Mouse (Mus musculus) c-Kit-positive CD71-positive TER-119-positive erythroid progenitor cells, embryonic 14.5 days (primary cell): ENCODE measurements at regions not wholly inside any gene's neighbourhood (a gene's known extent, or its start where the extent isn't known, plus 50 kb on each side); places are given as distances from the start of the nearest gene placed in this dataset.
A peak's percentile ranks its signal among the peaks of the same experiment; 100 is the strongest.

Experiments
- DNase-seq: peaks from one replicate; pipeline ENCODE4 v3.0.0-alpha.2; 2013; ENCODE audit warnings: low spot score

- DNase-seq: no peak
Observed at GRCm38 (mm10) chr10:117896911-117897643, 51.2 kb upstream of the Rap1b start.

DNA sequence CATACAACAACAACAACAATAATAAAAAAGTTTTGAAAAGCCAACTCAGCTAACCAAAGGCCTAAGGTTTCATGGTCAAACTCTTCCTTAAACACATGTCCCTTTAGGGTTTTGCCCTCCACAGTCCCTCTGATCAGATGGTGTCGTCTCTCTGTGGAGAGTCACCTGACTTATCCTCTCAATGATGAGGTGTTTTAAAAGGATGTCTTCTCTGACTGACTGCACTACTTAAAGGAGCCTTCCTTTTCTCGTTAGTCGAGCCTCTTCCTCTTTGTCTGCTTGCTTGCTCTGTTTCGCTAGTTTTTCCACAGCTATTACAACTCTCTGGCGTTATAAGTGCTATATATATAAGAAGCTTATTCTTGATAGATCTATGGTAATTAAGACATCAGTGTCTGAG is 51.9 kb upstream of the Rap1b start:
- DNase-seq: no peak

DNA sequence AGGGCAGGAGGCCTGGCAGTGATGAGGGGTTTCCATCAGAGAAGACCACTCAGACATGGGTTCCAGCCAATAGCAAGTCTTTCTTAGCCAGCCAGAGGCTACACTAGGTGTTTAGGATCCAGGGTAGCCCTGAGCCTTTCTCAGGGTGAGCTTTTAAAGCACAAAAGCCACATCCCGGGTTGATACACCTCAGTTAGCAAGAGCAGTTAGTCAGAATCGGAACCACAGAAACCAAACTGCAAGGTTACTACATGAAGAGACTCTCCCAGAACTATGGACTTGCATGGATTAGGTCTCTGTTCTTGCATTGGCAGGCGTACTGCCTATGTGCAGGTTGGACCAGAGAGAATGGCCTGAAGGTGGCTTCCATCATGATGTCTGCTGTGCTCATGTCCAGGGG is 52.6 kb upstream of the Rap1b start:
- DNase-seq: no peak

DNA sequence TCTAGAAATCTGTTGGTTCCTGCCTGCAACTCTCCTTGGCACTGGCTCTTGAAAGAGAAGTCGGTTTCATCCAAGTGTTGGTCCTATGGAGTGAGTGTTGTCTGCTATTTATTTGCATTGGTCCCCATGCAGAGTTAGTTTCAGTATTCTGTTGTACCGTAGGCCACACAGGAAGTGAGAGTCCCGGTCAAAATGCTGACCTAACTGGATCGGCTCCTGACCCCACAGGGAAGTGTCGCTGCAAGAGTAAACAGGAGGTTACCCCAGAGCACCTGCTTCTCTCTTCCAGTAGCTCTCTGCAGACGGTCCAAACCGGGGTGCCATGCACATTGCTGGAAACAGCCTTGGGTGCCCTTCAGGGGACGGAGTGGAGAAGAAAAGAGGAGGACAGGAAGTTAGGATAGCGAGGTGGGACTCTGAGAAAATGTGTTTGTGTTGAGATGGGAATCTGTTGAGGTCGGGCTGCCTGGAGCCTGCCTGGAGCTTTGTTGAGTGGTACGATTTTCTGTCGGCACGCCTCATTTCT is 53.6 kb upstream of the Rap1b start:
- no peak for DNase-seq

GRCm38 (mm10) chr10:117905666-117906266 is 59.9 kb upstream of the Rap1b start:
- DNase-seq: no peak

- no peak for DNase-seq
Observed at GRCm38 (mm10) chr10:117906267-117906811, 60.5 kb upstream of the Rap1b start.

- no peak for DNase-seq
Observed at GRCm38 (mm10) chr10:117908079-117908675, 62.3 kb upstream of the Rap1b start.

DNA sequence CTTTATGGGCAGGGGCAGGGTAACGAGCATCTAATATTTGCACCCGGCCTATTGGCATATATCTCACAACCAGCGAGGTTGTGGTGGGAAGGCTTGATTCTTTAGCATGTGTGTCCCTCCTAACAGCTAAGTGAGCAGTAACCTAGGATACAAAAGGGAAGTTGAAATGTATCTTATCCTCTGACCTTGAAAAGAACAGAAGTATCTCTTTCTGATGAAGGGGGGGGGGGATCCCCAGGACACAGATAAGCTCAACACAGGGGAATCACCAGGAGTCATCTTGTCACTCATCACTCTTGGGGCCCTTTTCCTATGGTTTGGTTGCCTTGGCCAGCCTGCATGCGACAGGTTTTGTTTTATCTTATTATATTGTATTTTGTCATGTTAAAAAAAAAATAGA is 63.3 kb upstream of the Rap1b start:
- no peak for DNase-seq

DNA sequence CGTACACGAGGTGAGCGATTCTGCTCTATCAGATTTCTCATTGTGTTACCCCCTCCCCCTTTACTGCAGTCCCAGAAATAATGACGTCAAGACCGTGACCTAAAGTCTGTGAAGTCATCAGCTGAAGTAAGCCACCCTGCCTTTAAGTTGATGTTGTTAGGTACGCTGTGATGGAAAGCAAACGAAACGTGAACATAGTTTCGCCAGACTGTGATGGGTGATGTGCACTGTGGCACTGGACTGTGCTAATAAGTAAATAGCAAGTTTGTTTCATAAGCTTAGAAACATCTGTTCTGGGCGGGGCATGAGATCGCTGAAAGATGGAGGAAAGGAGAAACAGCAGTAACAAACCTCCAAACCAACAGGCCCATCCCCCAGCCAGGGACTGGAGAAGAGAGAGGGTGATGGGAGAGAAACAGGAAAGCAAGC is 64.0 kb upstream of the Rap1b start:
- no peak for DNase-seq

DNA sequence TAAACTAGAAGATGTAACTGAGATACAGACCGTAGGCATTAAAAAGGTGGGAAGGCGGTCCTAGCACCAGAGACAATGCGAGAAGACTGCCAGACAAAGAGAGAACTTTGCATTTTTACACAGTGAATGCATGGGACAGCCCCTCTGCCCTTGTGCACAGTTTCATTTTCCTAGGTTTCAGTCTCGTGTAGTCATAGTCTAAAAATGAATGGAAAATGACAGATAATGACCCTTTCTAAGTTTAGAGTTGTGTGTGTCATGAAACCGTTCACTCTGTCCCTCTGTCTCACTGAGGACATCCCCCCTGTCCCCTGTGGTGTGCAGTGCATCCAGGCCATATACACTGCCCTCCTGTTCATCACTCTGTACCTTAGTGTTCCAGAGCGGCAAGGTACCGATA is 64.6 kb upstream of the Rap1b start:
- no peak for DNase-seq

GRCm38 (mm10) chr10:117915011-117915735 is 69.3 kb upstream of the Rap1b start:
- no peak for DNase-seq

DNA sequence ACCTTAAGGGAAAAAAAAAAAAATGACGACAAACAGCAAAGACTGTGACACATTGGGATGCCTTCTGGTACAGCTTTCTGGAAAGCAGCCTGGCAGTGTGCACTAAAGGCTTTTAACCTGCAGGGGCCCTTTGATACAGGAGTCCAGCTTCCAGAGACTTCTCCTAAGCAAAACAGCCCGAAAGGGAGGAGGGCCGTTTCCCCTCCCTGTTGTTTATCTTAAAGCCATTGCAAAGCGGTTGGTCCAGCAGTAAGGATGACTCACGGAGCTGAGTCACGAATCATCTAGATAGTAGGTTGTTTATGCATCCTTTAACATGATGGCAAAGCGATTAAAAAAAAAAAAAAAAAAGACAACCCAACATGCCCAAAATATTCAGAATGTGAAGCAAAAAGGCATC is 70.4 kb upstream of the Rap1b start:
- peak; percentile 62 for DNase-seq

- no peak for DNase-seq
Observed at GRCm38 (mm10) chr10:117917870-117918269, 72.0 kb upstream of the Rap1b start.

GRCm38 (mm10) chr10:117918616-117919015 is 72.8 kb upstream of the Rap1b start:
- no peak for DNase-seq

DNA sequence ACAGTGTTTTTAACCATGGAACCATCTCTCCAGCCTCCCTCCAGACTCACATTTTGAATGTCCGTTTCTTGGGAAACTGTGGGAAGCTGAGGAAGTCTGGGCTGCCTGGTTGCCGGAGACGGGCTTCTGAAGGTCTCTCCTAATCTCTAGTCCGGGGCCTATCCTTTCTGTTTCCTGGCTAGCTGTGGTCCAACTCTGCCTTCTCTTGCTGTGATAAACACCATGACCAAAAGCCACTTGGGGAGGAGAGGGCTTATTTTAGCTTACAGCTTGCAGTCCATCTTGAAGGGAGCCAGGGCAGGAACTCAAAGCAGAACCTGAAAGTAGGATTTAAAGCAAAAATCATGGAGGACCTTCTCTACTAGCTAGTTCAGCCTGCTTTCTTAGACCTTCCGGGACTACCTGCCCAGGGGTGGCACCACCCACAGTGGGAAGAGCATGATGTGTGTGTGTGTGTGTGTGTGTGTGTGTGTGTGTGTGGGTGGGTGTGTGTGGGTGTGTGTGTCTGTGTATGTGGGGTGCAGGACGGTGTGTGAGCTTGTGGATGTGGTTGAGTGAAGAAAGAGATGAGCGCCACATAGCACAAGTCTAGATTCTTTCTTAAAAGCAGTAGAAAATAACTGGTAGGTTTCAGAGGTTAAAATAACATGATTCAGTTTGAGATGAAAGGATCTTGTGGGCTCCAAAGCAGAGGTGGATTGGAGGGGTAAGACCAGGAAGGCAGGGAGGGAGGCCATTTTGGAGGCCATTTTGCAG is 73.5 kb upstream of the Rap1b start:
- no peak for DNase-seq

- no peak for DNase-seq
Observed at GRCm38 (mm10) chr10:117925186-117925585, 79.4 kb upstream of the Rap1b start.

DNA sequence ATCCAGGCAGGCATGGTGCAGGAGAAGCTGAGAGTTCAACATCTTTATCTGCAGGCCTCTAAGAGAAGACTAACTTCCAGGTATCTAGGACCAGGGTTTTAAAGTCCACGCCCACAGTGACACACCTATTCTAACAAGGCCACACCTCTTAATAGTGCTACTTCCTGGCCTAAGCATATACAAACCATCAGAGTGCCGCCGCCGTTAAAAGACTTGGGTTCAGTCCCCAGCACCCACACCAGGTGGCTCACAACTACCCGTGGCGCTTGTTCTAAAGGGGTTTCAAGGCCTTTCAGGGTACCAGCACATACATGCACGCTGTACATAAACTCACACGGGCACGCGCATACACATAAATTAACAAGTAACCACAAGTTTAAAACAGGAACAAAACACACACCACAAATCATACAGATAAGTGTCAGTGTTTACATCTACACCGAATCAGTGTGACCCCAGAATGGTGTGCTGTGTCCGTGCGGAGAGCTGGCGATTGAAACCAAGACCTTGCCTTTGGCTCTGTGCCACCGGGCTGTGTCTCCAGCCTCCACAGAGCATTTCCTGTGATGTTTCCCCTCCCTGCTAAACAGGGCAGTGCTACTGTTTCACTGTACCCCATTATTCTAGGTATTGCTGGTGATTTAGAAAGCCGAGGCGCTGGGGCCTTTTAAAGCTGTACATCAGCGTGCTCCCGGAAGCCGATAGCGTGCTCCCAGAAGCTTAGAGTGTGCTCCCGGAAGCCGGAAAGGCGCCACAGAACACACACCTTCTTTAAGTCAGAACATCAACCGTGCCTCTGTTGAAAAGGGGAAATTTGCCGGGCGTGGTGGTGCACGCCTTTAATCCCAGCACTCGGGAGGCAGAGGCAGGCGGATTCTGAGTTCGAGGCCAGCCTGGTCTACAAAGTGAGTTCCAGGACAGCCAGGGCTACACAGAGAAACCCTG is 80.0 kb upstream of the Rap1b start:
- DNase-seq: no peak

DNA sequence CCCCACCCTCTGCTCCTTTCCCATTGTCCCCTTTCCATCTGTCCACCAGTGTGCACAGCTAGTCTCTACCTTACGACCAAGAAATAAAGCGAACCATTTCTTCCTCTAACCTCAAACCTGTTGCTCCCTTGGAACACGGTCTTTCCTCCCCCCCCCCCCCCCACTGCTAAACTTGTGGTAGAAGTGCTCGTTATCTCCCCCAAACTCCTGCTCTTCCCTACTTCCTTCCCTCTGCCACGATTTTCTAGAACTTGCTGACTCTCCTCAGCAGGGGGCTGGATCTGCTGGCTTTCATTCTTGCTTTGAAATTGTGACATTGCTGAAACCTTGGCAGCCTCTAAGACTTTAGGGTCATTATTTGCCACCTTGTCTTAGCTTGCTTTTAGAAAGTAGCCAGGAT is 83.2 kb upstream of the Rap1b start:
- DNase-seq: peak; percentile 57

GRCm38 (mm10) chr10:117934797-117935196 is 89.0 kb upstream of the Rap1b start:
- peak; percentile 50 for DNase-seq

GRCm38 (mm10) chr10:117938717-117939116 is 92.9 kb upstream of the Rap1b start:
- no peak for DNase-seq
